Mouse (Mus musculus) cerebellum, postnatal 10 days (tissue): ENCODE data around the gene Car12.

Source experiments
- DNase-seq, 2 experiments: peaks; one replicate each; pipeline ENCODE4 v3.0.0; 2021; ENCODE audit warnings: mixed read lengths in 2 of 2

The Car12 gene

DNA sequence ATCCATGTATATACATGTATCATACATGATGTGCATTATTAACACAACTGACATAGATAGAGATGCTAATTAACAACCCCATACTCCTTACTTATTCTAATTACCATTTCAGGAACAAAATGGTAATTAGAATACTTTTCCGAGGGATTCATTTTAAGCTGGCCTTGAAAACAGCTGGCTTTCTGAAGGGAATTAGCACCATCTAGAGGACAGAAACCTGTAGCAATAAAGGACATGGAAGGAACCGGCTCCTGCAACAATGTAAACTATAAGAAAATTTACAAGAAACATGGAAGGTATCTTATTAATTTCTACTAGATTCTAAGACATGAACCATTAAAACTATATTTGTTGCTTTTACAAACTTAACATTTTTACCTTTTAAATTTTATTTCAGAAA, 74.3 kb downstream of the Car12 start:
- peak; percentile 46 to 72 for DNase-seq

DNA sequence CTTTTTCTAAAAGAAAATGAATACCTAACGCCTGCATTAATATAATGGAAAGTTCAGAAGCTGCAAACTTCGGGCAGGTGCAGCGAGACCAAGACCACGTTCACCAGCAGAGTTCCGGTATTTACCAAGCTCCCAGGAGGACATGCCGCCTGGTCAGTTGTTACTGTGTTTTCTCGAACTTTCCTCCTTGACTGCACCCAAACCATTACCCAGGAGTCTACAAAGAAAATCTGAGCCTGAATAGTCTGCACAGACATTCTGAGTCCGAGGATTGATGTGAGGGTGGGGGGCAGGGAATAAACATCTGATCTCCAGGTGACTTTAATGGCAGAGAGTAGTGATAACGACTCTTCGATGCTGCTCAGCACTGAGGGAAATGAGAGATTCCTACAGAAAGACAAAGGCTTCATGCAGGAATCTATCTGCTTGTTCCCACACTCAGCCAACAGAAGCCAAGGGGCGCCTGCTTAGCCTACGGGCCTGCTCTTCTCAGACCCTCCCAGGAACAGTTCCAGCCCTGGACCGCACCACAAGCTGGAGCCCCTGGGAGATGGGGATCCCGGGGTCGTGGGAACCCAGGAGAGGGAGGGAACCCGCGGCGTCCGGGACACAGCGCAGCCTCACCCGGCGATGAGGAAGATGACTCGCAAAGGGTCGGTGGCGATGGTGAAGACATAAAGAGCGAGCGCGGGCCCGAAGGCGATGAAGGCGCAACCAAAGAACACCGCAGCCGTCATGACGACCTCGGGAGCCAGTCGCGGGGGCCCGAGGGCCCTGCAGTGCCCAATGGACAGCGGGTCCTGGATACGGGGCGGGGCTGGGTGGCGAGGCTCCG, 81.4 kb downstream of the Car12 start:
- peak in 1 of 2 experiments; percentile 22 for DNase-seq

DNA sequence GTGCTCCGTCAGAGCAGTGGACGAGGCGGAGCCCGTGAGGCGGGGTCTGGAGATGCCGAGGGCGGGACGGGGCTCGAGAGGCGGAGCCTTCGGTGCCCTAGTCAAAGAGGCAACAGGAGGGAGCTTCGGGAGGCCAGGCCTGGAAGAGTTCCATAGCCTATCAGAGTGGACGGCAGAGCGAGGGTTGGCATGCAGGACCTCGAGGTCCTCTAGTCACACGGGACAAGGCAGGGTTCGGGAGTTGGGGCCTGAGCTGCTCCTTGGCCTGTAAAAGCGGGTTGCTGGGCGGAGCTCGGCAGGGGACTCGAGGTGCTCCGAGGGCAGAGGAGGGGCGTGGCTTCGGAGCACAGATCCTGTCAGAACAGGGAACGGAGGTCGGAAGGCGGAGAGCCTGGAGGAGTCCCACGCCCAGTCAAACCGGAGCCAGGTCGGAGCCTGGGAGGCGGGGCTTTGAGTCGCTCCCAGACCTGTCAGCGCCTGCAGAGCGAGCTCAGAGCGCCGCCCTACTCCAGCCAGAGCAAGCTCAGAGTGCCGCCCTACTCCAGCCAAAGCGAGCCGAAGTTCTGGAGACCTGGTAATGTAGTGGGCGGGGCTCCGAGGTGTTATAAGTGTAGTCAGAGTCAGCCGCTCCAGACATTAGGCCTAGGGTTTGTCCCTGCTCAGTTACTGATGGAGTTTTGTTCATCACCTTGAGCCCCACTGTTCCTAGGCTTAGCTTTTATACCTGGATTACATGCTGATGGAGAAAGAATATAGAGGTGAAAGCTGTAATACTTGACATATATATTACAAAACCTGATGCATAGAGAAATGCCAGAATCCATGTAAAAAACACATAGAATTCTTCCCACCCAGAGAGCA, 82.2 kb downstream of the Car12 start, which contains the start of gene Aph1b:
TSS of gene Aph1b (minus strand) at position 27 of the 861 bp plus-strand sequence.
- DNase-seq, result peak; percentile 97 to 98

DNA sequence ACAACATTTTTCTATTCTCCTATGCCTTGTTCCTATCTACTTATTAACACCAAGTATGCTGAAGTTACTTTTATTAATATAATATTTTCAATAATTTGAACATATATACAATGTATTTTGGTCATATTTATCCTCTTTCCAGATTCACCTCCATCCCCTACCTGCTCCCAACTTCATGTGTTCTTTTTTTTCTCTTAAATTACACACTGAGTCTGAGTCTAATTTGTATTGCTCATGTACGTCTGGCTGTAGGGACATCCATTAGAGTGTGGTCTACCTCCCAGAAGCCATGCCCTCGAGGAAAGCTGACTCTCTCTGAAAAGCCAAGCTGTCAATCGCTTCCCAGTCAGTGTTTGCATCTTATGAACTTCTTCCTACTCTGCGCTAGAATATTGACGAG, 83.3 kb downstream of the Car12 start, which contains the start of gene Gm10647:
TSS of gene Gm10647 (plus strand) at position 301 of the 400 bp plus-strand sequence.
- no peak for DNase-seq

DNA sequence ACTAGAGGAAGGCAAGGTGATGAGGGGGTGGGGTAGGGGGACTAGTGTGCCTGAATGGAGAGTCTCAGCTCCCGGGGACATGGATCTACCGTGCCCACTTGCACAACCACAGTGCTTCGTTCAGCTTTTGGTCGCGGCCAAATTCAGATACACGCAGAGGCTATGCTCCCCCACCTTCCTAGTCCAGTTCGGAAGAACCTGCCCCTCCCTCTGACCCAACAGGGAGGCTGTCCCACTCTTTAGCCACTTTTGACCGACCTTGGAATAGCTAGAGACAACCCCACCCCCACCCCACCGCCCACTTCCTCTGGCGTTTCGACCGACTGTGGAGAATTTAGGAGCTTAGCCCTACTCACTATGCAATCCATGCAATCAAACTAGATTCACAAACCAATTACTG, 88.5 kb downstream of the Car12 start:
- no peak for DNase-seq

DNA sequence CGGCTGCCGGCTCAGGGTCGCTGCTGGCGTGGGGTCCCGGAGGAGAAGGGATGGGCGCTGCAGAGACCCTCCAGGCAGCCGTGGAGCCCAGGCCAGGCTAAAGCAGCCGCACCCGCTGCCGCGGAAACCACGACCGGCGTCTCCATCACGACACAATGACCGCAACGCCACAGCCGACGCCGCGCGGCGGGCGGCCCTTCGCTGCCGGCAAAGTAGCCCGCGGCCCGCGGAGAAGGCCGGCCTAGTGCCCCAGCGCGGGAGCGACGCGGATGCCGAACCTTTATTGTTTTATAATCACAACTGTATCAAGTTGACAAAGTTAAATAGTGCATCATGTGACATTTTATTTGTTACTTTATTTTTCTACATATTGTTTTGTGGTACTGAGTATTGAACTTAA, 92.5 kb downstream of the Car12 start:
- peak in 1 of 2 experiments; percentile 23 for DNase-seq

DNA sequence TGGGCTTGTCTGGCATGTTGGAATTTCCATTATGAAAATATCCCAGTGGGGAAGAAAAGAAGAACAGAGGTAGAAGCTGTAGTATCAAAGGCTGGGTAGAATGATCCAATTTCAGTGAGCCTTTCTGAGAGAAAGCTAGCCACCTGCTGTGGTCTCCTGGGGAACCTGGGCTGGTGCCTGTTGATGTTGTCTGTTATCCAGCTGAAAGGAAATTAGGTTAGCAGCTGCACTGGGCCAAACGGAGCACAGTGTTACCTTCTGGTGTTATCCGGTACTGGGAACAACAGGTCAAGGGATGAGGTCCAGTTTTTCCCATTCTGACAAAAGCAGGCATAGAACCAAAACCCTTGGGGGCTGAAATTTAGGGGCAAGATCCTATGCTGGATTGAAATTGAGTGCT, 99.9 kb downstream of the Car12 start:
- DNase-seq, result no peak
